Mouse (Mus musculus) liver, embryonic 11.5 days (tissue): Measurements from ENCODE around the gene Rundc3a. TPM values are rescaled to one million over a fixed set of nuclear protein-coding genes. Genes with fewer than 3 reads are reported as not detected.
"Not testable (repeated sequence)": the region's sequence is repeated elsewhere in the genome, so short reads cannot be mapped to it uniquely, and the experiment has no call there.

Experiments used
- ATAC-seq: fragments of 200-750 bp; cut with Nextera tagmentation; replicated peaks from 2 replicates; pipeline ENCODE4 v1.8.0; 2017; ENCODE audit warnings: moderate number of reproducible peaks, mild to moderate bottlenecking, moderate TSS enrichment, moderate library complexity; ENCODE audit not compliant: low FRiP score
- DNase-seq: peaks from one replicate; pipeline ENCODE4 v3.0.0-alpha.2; 2017; ENCODE audit warnings: low spot score
- H3K27ac ChIP-seq: fragments of 300-500 bp; sonication (generic); 2 replicates; pipeline ENCODE4 v1.5.1; 2014; ENCODE audit warnings: mild to moderate bottlenecking, low read depth, low read length, control low read depth
- H3K27me3 ChIP-seq: fragments of 300-500 bp; sonication (generic); replicated peaks from 2 replicates; pipeline ENCODE4 v1.6.1; 2014; ENCODE audit warnings: low read length, mixed read lengths; ENCODE audit not compliant: control insufficient read depth, insufficient read depth
- H3K36me3 ChIP-seq: fragments of 300-500 bp; sonication (generic); 2 replicates; pipeline ENCODE4 v1.6.1; 2014; ENCODE audit warnings: mild to moderate bottlenecking, low read length, moderate library complexity, mixed read lengths; ENCODE audit not compliant: control insufficient read depth, insufficient read depth
- H3K4me1 ChIP-seq: fragments of 300-500 bp; sonication (generic); replicated peaks from 2 replicates; pipeline ENCODE4 v1.6.1; 2014; ENCODE audit warnings: low read length, mixed read lengths; ENCODE audit not compliant: control insufficient read depth, insufficient read depth
- H3K4me2 ChIP-seq: fragments of 300-500 bp; sonication (generic); 2 replicates; pipeline ENCODE4 v1.6.1; 2014; ENCODE audit warnings: mild to moderate bottlenecking, control low read depth, moderate library complexity
- H3K4me3 ChIP-seq: fragments of 300-500 bp; sonication (generic); 2 replicates; pipeline ENCODE4 v1.5.1; 2014; ENCODE audit warnings: low read depth, low read length, control low read depth
- H3K9ac ChIP-seq: fragments of 300-500 bp; sonication (generic); 2 replicates; pipeline ENCODE4 v1.6.1; 2014; ENCODE audit warnings: low read depth, low read length, control low read depth
- H3K9me3 ChIP-seq: fragments of 300-500 bp; sonication (generic); 2 replicates; pipeline ENCODE4 v1.6.1; 2016; ENCODE audit warnings: low read length, inconsistent platforms, mixed read lengths; ENCODE audit not compliant: control insufficient read depth
- WGBS: fragments of 180-500 bp; shearing (Covaris S2); extraction: QIAGEN DNeasy Blood & Tissue Kit; methylation state at CpG from one replicate; pipeline ENCODE4 v1.1.7; 2014; 5-methylcytosine and 5-hydroxymethylcytosine counted together
- polyA plus RNA-seq: library from polyadenylated mRNA; unstranded; fragments of >200 nt; fragmentation: Nextera tagmentation; extraction: Ambion mirVana; gene quantifications from 2 replicates; pipeline ENCODE4 v1.2.1, GENCODE M21; 2014

Gene Rundc3a
- polyA plus RNA-seq, 1 experiment from 2014 or later: 2.6 TPM

- H3K4me3 ChIP-seq: peak within 1 kb of the TSS; percentile 67
- H3K36me3 ChIP-seq: peaks cover 19% of the 10 kb centered on the region
- H3K9me3 ChIP-seq: no peaks in the 10 kb centered on the region
- no peak for DNase-seq
- peak within 1 kb of the TSS; percentile 74 for H3K9ac ChIP-seq
- ATAC-seq: peak; percentile 34; the same call in 1 of the 2 replicates
- peak within 1 kb of the TSS; percentile 94 for H3K4me2 ChIP-seq
- H3K27me3 ChIP-seq: no peaks in the 10 kb centered on the region
- H3K27ac ChIP-seq: peak within 1 kb of the TSS; percentile 98
- H3K4me1 ChIP-seq: peaks cover 27% of the 10 kb centered on the region
- WGBS: under 1% methylated on average over 19 of the region's 19 CpGs
These were observed 14.6 kb downstream of the Rundc3a start, which contains the start of gene Slc25a39 for GRCm38 (mm10) chr11:102407834-102408215. Gene Slc25a39 (minus strand): TSS chr11:102407946.

GRCm38 (mm10) chr11:102408344-102408876 lies 15.2 kb downstream of the Rundc3a start:
- H3K4me3 ChIP-seq: peak overlapping the region; percentile 67
- WGBS: under 1% methylated on average over 32 of the region's 32 CpGs
- no peaks in the 10 kb centered on the region for H3K27me3 ChIP-seq
- no peaks in the 10 kb centered on the region for H3K9me3 ChIP-seq
- peak overlapping the region; percentile 74 for H3K9ac ChIP-seq
- ATAC-seq (peak; percentile 85), DNase-seq (peak; percentile 97)
- H3K36me3 ChIP-seq: peaks cover 13% of the 10 kb centered on the region
- peak overlapping the region; percentile 94 for H3K4me2 ChIP-seq
- peak overlapping the region; percentile 98 for H3K27ac ChIP-seq
- peaks cover 27% of the 10 kb centered on the region for H3K4me1 ChIP-seq

GRCm38 (mm10) chr11:102408888-102409794 lies 15.9 kb downstream of the Rundc3a start:
- Histone ChIP-seq H3K4me2 (peak overlapping the region; percentile 94), H3K9ac (peak overlapping the region; percentile 74), H3K36me3 (peaks cover 8% of the 10 kb centered on the region; the same call in 1 of the 2 replicates), H3K27ac (peak overlapping the region; percentile 98), H3K9me3 (no peaks in the 10 kb centered on the region), H3K4me3 (peak overlapping the region; percentile 67), H3K4me1 (peaks cover 27% of the 10 kb centered on the region), H3K27me3 (no peaks in the 10 kb centered on the region)
- ATAC-seq (no peak), DNase-seq (peak; percentile 35)
- 37% methylated on average over 15 of the region's 15 CpGs for WGBS

- no peak for ATAC-seq
- Histone ChIP-seq H3K4me3 (no peak overlapping the region), H3K27ac (peak overlapping the region; percentile 98), H3K4me1 (peaks cover 22% of the 10 kb centered on the region), H3K4me2 (0 out of 2 replicates have a peak overlapping the region, but pooled peaks have one; percentile 94), H3K9me3 (no peaks in the 10 kb centered on the region), H3K9ac (peak overlapping the region; percentile 74; the same call in 1 of the 2 replicates), H3K27me3 (no peaks in the 10 kb centered on the region), H3K36me3 (peaks cover under 1% of the 10 kb centered on the region; the same call in 1 of the 2 replicates)
- peak; percentile 31 for DNase-seq
- 74% methylated on average over 3 of the region's 3 CpGs for WGBS
These were observed 16.7 kb downstream of the Rundc3a start for GRCm38 (mm10) chr11:102409795-102410330.

- not testable (repeated sequence) for DNase-seq, H3K36me3 ChIP-seq, H3K27ac ChIP-seq, H3K27me3 ChIP-seq, H3K9ac ChIP-seq, H3K9me3 ChIP-seq, ATAC-seq, H3K4me2 ChIP-seq, H3K4me3 ChIP-seq
- H3K4me1 ChIP-seq: peaks cover 19% of the 10 kb centered on the region
- WGBS: 84% methylated on average over 3 of the region's 3 CpGs
These were observed 17.1 kb downstream of the Rundc3a start for GRCm38 (mm10) chr11:102410345-102410744.

GRCm38 (mm10) chr11:102411061-102411460 lies 17.9 kb downstream of the Rundc3a start:
- H3K4me2 ChIP-seq: no peak overlapping the region
- no peak for DNase-seq
- H3K27ac ChIP-seq: no peak overlapping the region
- no peaks in the 10 kb centered on the region for H3K27me3 ChIP-seq
- 79% methylated on average over 3 of the region's 3 CpGs for WGBS
- ATAC-seq: no peak
- H3K4me3 ChIP-seq: no peak overlapping the region
- no peaks in the 10 kb centered on the region for H3K9me3 ChIP-seq
- peaks cover 16% of the 10 kb centered on the region for H3K4me1 ChIP-seq
- no peaks in the 10 kb centered on the region for H3K36me3 ChIP-seq
- H3K9ac ChIP-seq: no peak overlapping the region; the same call in 1 of the 2 replicates

GRCm38 (mm10) chr11:102411704-102412103 lies 18.5 kb downstream of the Rundc3a start:
- DNase-seq (peak; percentile 83), ATAC-seq (0 out of 2 replicates have a peak, but pooled peaks have one; percentile 10)
- Histone ChIP-seq H3K4me3 (no peak overlapping the region), H3K27me3 (no peaks in the 10 kb centered on the region), H3K9ac (no peak overlapping the region), H3K36me3 (no peaks in the 10 kb centered on the region), H3K4me2 (no peak overlapping the region), H3K9me3 (no peaks in the 10 kb centered on the region), H3K4me1 (peaks cover 13% of the 10 kb centered on the region), H3K27ac (no peak overlapping the region)
- 7% methylated on average over 11 of the region's 11 CpGs for WGBS

- WGBS: 76% methylated on average over 8 of the region's 8 CpGs
These were observed 19.9 kb downstream of the Rundc3a start for GRCm38 (mm10) chr11:102413059-102413458.

More at GRCm38 (mm10) chr11:102413059-102413458, 19.9 kb downstream of the Rundc3a start:
- Histone ChIP-seq H3K27ac (no peak overlapping the region), H3K4me3 (no peak overlapping the region), H3K4me2 (no peak overlapping the region), H3K9me3 (no peaks in the 10 kb centered on the region), H3K27me3 (no peaks in the 10 kb centered on the region), H3K9ac (no peak overlapping the region), H3K4me1 (peaks cover 13% of the 10 kb centered on the region), H3K36me3 (no peaks in the 10 kb centered on the region)
- ATAC-seq (no peak), DNase-seq (no peak)
